In genomic region chr7:127244658-127245510, GRCm38 (mm10) we compare ENCODE assay signal across 8 mouse cellular contexts. TPM values are rescaled to one million over a fixed set of nuclear protein-coding genes. Genes with fewer than 3 reads are reported as not detected.
DNase-seq lines count a peak whose midpoint lies in the region; ATAC-seq and TF ChIP-seq lines count a peak whose summit lies in the region.

No protein-coding gene starts in this region.

- ATAC-seq in intestine, postnatal 0 days, result peak; percentile 58
- ATAC-seq in midbrain, embryonic 12.5 days (ENCODE audit: low FRiP score, low read depth), result peak; percentile 75; the same call in 1 of the 2 replicates

- peak overlapping the region; percentile 94 for H3K27ac ChIP-seq in gastrocnemius, adult 2 months
- peak overlapping the region; percentile 96 for H3K27ac ChIP-seq in embryonic facial prominence, embryonic 10.5 days (replicated peaks)
- peak overlapping the region; percentile 88 for H3K27ac ChIP-seq in intestine, postnatal 0 days (ENCODE audit: low read depth, low read length)
- H3K27ac ChIP-seq in midbrain, embryonic 12.5 days (replicated peaks), result peak overlapping the region; percentile 83

- DNase-seq in gastrocnemius, adult 2 months, result peak; percentile 75
- DNase-seq in gastrocnemius, adult 8-10 months (ENCODE audit: low spot score in 2 of 2), result no peak
- DNase-seq in 3T3-L1 (ENCODE audit: low read depth, low spot score), result peak; percentile 33
- DNase-seq in embryonic facial prominence, embryonic 10.5 days (ENCODE audit: low spot score), result no peak
- DNase-seq in layer of hippocampus, adult 9-10 months (ENCODE audit: low spot score), result no peak
- no peak for DNase-seq in urinary bladder, adult 18-20 months (ENCODE audit: low spot score in 2 of 2)

- peak overlapping the region; percentile 83 for H3K4me2 ChIP-seq in intestine, postnatal 0 days (replicated peaks; ENCODE audit: low read depth)
- H3K4me2 ChIP-seq in midbrain, embryonic 12.5 days (replicated peaks), result peak overlapping the region; percentile 78

- peak overlapping the region; percentile 84 for H3K9ac ChIP-seq in intestine, postnatal 0 days (ENCODE audit: low read depth, low read length)
- H3K9ac ChIP-seq in midbrain, embryonic 12.5 days (replicated peaks), result peak overlapping the region; percentile 82

- 12% methylated on average over 32 of the region's 33 CpGs for WGBS in embryonic facial prominence, embryonic 10.5 days
- WGBS in intestine, postnatal 0 days, result 12% methylated on average over 30 of the region's 33 CpGs
- WGBS in midbrain, embryonic 12.5 days, result 17% methylated on average over 24 of the region's 33 CpGs

- H3K4me1 ChIP-seq in embryonic facial prominence, embryonic 10.5 days, result peaks cover 27% of the 10 kb centered on the region
- no peaks in the 10 kb centered on the region for H3K4me1 ChIP-seq in intestine, postnatal 0 days (replicated peaks; ENCODE audit: control insufficient read depth, insufficient read depth, low read length)
- peaks cover 28% of the 10 kb centered on the region for H3K4me1 ChIP-seq in midbrain, embryonic 12.5 days

- peak overlapping the region; percentile 79 for H3K4me3 ChIP-seq in gastrocnemius, adult 2 months
- H3K4me3 ChIP-seq in embryonic facial prominence, embryonic 10.5 days, result peak overlapping the region; percentile 91
- H3K4me3 ChIP-seq in intestine, postnatal 0 days (ENCODE audit: low read depth, low read length), result peak overlapping the region; percentile 72
- H3K4me3 ChIP-seq in midbrain, embryonic 12.5 days, result peak overlapping the region; percentile 60

- no peaks in the 10 kb centered on the region for H3K27me3 ChIP-seq in embryonic facial prominence, embryonic 10.5 days (replicated peaks; ENCODE audit: low read depth, poor library complexity, severe bottlenecking)
- H3K27me3 ChIP-seq in intestine, postnatal 0 days (replicated peaks; ENCODE audit: control insufficient read depth, insufficient read depth, low read length), result no peaks in the 10 kb centered on the region
- H3K27me3 ChIP-seq in midbrain, embryonic 12.5 days, result no peaks in the 10 kb centered on the region

- peaks cover 52% of the 10 kb centered on the region for H3K36me3 ChIP-seq in embryonic facial prominence, embryonic 10.5 days (replicated peaks)
- H3K36me3 ChIP-seq in intestine, postnatal 0 days (ENCODE audit: control insufficient read depth, insufficient read depth), result peaks cover 18% of the 10 kb centered on the region
- H3K36me3 ChIP-seq in midbrain, embryonic 12.5 days, result peaks cover 16% of the 10 kb centered on the region

- H3K9me3 ChIP-seq in embryonic facial prominence, embryonic 10.5 days, result peaks cover 4% of the 10 kb centered on the region; the same call in 1 of the 2 replicates
- no peaks in the 10 kb centered on the region for H3K9me3 ChIP-seq in intestine, postnatal 0 days (ENCODE audit: control insufficient read depth)
- H3K9me3 ChIP-seq in midbrain, embryonic 12.5 days, result no peaks in the 10 kb centered on the region

- TF ChIP-seq CTCF in gastrocnemius, adult 2 months (IDR thresholded peaks at IDR 0.05), result no peak
- TF ChIP-seq CTCF in intestine, postnatal 0 days (IDR thresholded peaks at IDR 0.05; ENCODE audit: low read depth), result no peak

- intact Hi-C loops in gastrocnemius, adult 2 months (cut with DNase I), result no loop called here

RNA-seq across cellular contexts. Expression of gene Zfp771, which starts 0.8 kb away (rescaled TPM):
- total RNA-seq in gastrocnemius, adult 2 months (2021), result 10 to 100 TPM; 17.6 to 17.7 TPM
- 10 to 100 TPM; 13.7 to 21.0 (median 18.3) TPM for total RNA-seq in gastrocnemius, adult 8-10 months (2022)
- polyA plus RNA-seq in embryonic facial prominence, embryonic 10.5 days (2016; fragmentation: Nextera tagmentation; extraction: Ambion mirVana), result 65.1 and 69.1 TPM in 2 replicates
- polyA plus RNA-seq in intestine, postnatal 0 days (2015; fragmentation: Nextera tagmentation; extraction: Ambion mirVana), result 17.6 and 19.8 TPM in 2 replicates
- polyA plus RNA-seq in midbrain, embryonic 12.5 days (2016; fragmentation: Nextera tagmentation; extraction: Ambion mirVana), result 55.0 and 62.0 TPM in 2 replicates

RNA-seq across cellular contexts. Expression of gene Sept1, which starts 12.0 kb away (rescaled TPM):
- 1 to 10 TPM in 1 of 2 experiments, under 1 TPM in 1; 0.89 to 2.1 TPM for total RNA-seq in gastrocnemius, adult 2 months (2021)
- total RNA-seq in gastrocnemius, adult 8-10 months (2022), result 1 to 10 TPM; 1.0 to 2.8 (median 1.4) TPM
- 27.3 and 30.0 TPM in 2 replicates for polyA plus RNA-seq in embryonic facial prominence, embryonic 10.5 days (2016; fragmentation: Nextera tagmentation; extraction: Ambion mirVana)
- polyA plus RNA-seq in intestine, postnatal 0 days (2015; fragmentation: Nextera tagmentation; extraction: Ambion mirVana), result 6.3 and 6.6 TPM in 2 replicates
- polyA plus RNA-seq in midbrain, embryonic 12.5 days (2016; fragmentation: Nextera tagmentation; extraction: Ambion mirVana), result 38.6 and 41.1 TPM in 2 replicates

RNA-seq across cellular contexts. Expression of gene Zfp553, which starts 12.0 kb away (rescaled TPM):
- total RNA-seq in gastrocnemius, adult 2 months (2021), result 1 to 10 TPM; 4.2 to 5.1 TPM
- 1 to 10 TPM; 4.2 to 5.5 (median 4.8) TPM for total RNA-seq in gastrocnemius, adult 8-10 months (2022)
- 73.5 and 75.8 TPM in 2 replicates for polyA plus RNA-seq in embryonic facial prominence, embryonic 10.5 days (2016; fragmentation: Nextera tagmentation; extraction: Ambion mirVana)
- 7.4 and 7.6 TPM in 2 replicates for polyA plus RNA-seq in intestine, postnatal 0 days (2015; fragmentation: Nextera tagmentation; extraction: Ambion mirVana)
- polyA plus RNA-seq in midbrain, embryonic 12.5 days (2016; fragmentation: Nextera tagmentation; extraction: Ambion mirVana), result 79.4 and 82.0 TPM in 2 replicates

RNA-seq across cellular contexts. Expression of gene Dctpp1, which starts 15.6 kb away (rescaled TPM):
- 10 to 100 TPM; 25.1 to 35.4 TPM for total RNA-seq in gastrocnemius, adult 2 months (2021)
- 10 to 100 TPM; 31.3 to 38.3 (median 33.9) TPM for total RNA-seq in gastrocnemius, adult 8-10 months (2022)
- 363 and 380 TPM in 2 replicates for polyA plus RNA-seq in embryonic facial prominence, embryonic 10.5 days (2016; fragmentation: Nextera tagmentation; extraction: Ambion mirVana)
- 75.2 and 80.9 TPM in 2 replicates for polyA plus RNA-seq in intestine, postnatal 0 days (2015; fragmentation: Nextera tagmentation; extraction: Ambion mirVana)
- polyA plus RNA-seq in midbrain, embryonic 12.5 days (2016; fragmentation: Nextera tagmentation; extraction: Ambion mirVana), result 165 and 174 TPM in 2 replicates

RNA-seq across cellular contexts. Expression of gene Sephs2, which starts 29.0 kb away (rescaled TPM):
- total RNA-seq in gastrocnemius, adult 2 months (2021), result 10 to 100 TPM; 30.1 to 36.3 TPM
- 10 to 100 TPM; 38.1 to 45.4 (median 41.6) TPM for total RNA-seq in gastrocnemius, adult 8-10 months (2022)
- polyA plus RNA-seq in embryonic facial prominence, embryonic 10.5 days (2016; fragmentation: Nextera tagmentation; extraction: Ambion mirVana), result 82.5 and 86.4 TPM in 2 replicates
- polyA plus RNA-seq in intestine, postnatal 0 days (2015; fragmentation: Nextera tagmentation; extraction: Ambion mirVana), result 335 and 364 TPM in 2 replicates
- polyA plus RNA-seq in midbrain, embryonic 12.5 days (2016; fragmentation: Nextera tagmentation; extraction: Ambion mirVana), result 71.4 and 72.7 TPM in 2 replicates

Comparison
In these comparisons a context has a peak if more than half of its experiments do, and no peak if none do; other contexts are left out.
1. DNase-seq: peak in gastrocnemius, adult 2 months (single experiment) and 3T3-L1 (single experiment); none in gastrocnemius, adult 8-10 months (0 of 2), embryonic facial prominence, embryonic 10.5 days (single experiment), layer of hippocampus, adult 9-10 months (single experiment) and urinary bladder, adult 18-20 months (0 of 2).
2. Peak in every context shown above with its lines, with median percentiles within 50 percentile points of each other: H3K27ac ChIP-seq and H3K4me3 ChIP-seq.